Mouse (Mus musculus) gastrocnemius, adult 2 months (tissue): ENCODE data around the gene Ak1. TPM values are rescaled to one million over a fixed set of nuclear protein-coding genes. Genes with fewer than 3 reads are reported as not detected.
A peak's percentile ranks its signal among the peaks of the same experiment; 100 is the strongest.

Experiments used
- DNase-seq: peaks from one replicate; pipeline ENCODE4 v3.0.0; 2022
- H3K27ac ChIP-seq: fragments of 200-600 bp; 2 replicates; pipeline ENCODE4 v1.8.1; 2022; ENCODE audit warnings: mild to moderate bottlenecking
- H3K4me3 ChIP-seq: fragments of 200-600 bp; 2 replicates; pipeline ENCODE4 v1.8.1; 2022; ENCODE audit warnings: mild to moderate bottlenecking, moderate library complexity
- CTCF ChIP-seq: fragments of 200-600 bp; IDR thresholded peaks from 2 replicates; pipeline ENCODE4 v1.8.1; 2022; ENCODE audit warnings: antibody characterized with exemption, mild to moderate bottlenecking, moderate library complexity
- intact Hi-C: fragments of 180-260 bp; cut with DNase I; formaldehyde crosslinking; loops from one replicate; pipeline ENCODE4 v1.15.1; 2025
- total RNA-seq, 2 experiments: library from RNA; stranded (reverse); gene quantifications; 2 replicates each; pipeline ENCODE4 v1.2.3; 2021

Gene Ak1
- total RNA-seq, 2 experiments from 2014 or later = 1,555 to 1,869 TPM

DNA sequence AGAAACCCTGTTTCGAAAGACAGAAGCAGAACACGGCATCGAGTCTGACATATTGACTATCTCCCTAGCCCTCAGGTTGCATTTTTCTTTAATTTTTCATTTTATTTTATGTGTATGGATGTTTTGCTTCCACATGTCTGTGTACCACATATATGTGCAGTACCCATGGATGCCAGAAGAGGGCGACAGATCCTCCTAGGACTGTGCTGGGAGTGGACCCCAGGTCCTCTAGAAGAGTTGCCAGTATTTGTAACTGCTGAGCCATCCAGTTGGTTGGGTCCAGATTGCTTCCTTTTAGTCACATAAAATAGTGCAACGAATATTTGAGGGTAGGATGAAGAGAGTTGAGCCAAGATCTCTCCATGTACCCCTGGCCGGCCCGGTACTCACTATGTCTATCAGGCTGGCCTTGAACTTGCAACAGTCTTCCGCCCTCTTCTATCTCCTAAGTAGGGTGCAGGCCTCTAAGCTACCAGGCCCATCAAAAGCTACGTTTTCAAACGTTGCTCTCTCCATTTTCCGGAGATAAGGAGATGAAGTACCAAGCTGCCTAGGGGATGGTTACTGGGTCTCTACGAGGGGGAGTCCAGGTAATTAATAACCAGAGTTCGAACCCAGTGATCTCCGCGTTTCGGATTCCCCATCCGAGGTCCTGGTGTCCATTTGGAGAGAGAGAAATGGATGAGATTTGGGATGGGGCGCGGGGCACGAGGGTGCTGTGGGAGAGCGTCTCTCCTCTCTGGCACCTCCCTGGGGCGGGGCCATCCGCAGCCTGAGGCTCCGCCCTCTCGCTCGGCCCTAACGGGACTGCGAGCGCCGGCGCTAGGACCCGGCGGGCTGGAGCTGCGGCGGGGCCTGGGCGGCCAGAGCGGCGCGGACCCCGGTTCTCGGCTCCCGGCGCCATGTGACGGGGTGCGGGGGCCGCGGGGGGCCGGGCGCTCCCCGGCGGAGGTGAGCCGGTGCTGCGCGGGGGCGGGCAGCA, 15.1 kb upstream of the Ak1 start:
- peak overlapping the region; percentile 97 for H3K27ac ChIP-seq
- TF ChIP-seq CTCF = peak; percentile 63
- DNase-seq = peak; percentile 96
- intact Hi-C loops = loop anchor here (5.0 kb wide), 1 partner anchor 34 kb away; the partner anchor contains the start of genes Dpm2 and Pip5kl1
- H3K4me3 ChIP-seq = peak overlapping the region; percentile 97

DNA sequence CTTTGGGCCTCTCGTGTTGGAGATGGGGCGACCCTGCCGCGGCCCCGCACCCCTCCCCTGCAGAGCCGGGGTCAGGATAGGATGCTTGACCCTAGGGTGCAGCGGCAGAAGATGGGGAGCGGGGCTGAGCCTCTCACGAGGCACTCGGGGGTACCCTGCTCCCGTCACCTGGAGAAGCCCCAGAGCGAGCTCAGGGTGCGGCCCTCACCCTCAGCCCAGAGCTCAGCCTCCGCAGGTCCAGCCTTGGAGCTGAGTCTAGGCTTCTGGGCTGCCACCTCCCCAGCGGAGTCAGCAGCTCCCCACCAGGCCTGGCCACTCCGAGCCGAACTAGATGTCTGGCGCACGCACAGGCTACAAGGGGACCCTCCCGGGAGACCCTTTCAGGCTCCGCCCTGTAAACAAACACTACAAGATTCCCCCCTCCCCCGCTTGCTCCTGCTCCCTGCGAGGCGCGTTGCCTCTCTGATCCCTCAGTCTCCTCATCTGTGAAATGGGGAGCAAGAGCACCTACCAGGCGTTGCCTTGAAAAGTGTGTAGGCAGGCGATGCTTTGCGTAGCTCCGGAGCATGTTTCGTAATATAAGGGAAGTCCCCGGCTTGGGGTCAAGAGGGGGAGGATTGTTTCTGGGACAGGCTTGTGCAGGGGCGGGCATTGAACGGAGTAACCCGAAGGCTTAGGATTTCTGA, 14.2 kb upstream of the Ak1 start:
- H3K4me3 ChIP-seq = peak overlapping the region; percentile 97
- intact Hi-C loops = loop anchor here (5.0 kb wide), 1 partner anchor 35 kb away; the partner anchor contains the start of genes Dpm2 and Pip5kl1
- peak; percentile 72 for DNase-seq
- TF ChIP-seq CTCF = no peak
- H3K27ac ChIP-seq = peak overlapping the region; percentile 97

DNA sequence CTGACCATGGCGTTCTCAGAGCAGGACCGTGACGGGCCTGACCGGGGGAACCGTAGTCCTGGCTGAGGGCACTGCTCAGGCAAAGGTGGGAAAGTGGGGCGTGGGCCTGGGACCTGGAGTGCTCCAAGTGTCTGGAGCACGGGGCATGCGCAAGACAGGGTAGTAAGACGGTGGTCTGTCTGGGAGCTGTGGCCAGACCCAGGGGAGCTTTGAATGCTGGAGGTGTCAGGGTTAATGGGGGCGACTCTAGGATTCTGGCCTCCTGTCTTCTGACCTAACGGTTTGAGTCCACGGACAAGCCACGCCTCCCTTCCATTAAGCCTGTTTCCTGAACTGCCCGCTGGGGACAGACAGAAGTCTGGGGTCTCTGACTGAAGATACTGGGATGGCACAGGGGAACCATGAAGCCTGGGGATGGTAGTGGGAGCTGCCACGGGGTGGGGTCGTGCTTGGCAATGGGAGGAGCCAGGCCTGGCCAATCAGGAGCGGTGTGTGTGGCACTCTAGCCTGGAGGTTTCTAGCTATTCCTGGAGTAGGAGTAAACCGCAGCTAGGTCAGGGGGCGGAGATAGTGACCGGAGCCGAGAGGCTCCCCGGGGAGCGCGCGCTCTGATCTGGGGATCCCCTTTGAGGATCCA, 13.3 kb upstream of the Ak1 start:
- H3K4me3 ChIP-seq = peak overlapping the region; percentile 97
- DNase-seq = peak; percentile 93
- TF ChIP-seq CTCF = peak; percentile 16; the same call in 1 of the 2 replicates
- intact Hi-C loops = loop anchor here (5.0 kb wide), 1 partner anchor 36 kb away; the partner anchor contains the start of genes Dpm2 and Pip5kl1
- H3K27ac ChIP-seq = peak overlapping the region; percentile 97

DNA sequence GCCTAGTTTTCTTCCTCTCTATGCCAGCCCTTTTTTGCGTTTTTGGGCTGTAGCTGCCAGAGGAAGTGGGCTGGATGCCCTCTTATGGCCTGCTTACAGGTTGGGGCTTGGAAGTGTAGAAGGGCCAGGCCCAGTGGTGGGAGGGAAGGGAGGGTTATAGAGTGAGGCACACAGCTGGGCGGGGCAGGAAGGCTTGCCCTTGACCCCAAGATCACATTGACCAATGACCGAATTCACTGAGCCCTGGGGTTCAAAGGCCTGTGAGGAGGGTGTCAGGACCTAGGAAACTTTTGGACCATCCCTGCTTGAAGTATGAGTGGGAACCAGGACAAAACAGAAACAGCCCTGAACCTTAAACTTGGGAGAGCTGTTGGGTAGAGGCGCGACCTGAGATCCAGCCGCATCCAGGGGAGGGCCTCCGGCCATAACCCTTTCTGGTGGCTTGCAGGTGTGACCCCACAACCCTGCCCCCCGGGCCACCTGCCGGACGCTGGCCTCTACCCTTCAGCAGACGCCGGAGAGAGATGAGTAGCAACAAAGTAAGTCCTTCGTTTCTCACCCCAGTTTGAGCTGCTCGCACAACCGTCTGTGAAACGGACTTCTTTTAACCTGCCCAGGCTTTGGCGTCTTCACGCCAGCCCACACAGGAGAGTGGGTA, 12.7 kb upstream of the Ak1 start:
- peak overlapping the region; percentile 97 for H3K27ac ChIP-seq
- no peak for TF ChIP-seq CTCF
- no peak for DNase-seq
- H3K4me3 ChIP-seq = peak overlapping the region; percentile 97
- intact Hi-C loops = loop anchor here (5.0 kb wide), 1 partner anchor 37 kb away; the partner anchor contains the start of genes Dpm2 and Pip5kl1

DNA sequence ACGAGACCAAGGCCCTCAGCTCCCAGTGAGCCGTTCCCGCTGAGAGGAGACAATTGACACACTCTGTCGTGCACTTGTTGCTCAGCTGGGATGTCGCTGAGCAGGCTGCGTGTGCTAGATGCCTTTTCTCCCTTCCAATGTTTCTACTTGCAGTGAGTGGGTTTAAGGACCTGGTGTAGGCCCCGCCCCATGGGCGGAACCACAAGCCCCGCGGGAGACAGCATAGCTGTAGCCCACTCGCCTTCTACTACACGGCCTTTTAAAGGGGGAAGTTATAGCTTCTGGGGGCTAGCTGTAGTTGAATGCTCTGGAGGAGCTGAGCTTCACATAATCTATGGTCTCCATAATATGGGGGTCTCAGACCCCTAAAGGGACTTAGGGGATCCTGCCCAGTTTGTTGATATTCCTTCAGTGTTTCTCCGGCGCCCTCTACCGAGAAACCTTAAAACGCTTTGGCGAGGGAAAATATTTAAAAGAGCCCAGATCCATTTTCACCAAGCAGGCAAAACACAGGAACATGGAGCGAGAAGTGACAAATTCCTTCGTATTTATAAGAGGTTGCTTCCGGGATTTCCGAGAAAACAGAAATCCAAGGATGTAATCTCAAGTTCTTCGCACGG, 10.8 kb upstream of the Ak1 start:
- intact Hi-C loops = no loop called here
- DNase-seq = peak; percentile 70
- peak overlapping the region; percentile 97 for H3K4me3 ChIP-seq

DNA sequence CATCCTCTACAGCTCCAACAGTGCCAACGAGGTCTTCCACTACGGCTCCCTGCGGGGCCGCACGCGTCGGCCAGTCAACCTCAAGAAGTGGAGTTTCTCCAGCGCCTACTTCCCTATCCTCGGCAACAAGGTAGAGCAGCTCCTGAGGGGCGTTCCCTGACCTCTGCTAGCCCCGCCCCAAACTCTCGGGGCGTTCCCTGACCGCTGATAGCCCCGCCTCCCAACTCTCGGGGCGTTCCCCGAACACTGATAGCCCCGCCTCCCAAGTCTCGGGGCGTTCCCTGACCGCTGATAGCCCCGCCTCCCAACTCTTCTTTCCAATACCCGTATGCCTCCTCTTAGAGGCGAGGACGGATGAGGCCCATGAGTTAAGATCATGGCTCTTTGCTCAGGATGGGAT, 9.3 kb upstream of the Ak1 start:
- H3K4me3 ChIP-seq = no peak overlapping the region
- H3K27ac ChIP-seq = no peak overlapping the region
- TF ChIP-seq CTCF = no peak
- peak; percentile 34 for DNase-seq
- intact Hi-C loops = no loop called here

More for the DNA sequence above, 10.8 kb upstream of the Ak1 start:
- TF ChIP-seq CTCF = peak; percentile 71
- H3K27ac ChIP-seq = peak overlapping the region; percentile 97

DNA sequence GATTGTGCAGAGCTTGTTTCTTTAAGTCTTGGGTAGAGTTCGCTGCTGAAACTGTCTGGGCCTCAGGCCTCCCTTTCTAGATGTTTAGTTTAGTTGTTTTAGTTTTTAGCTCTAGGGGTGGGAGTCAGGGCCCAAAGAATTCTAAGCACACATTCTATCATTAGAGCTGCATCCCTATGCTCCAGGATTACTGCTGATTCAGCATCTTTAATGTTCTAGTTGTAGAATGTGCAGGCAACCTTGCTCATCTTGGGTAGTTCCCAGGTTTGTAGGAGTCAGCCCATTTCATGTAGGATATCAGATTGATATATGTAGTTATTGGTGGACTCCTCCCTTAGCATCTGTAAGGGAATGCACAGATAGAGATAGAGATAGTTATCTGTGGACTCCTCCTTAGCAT, 4.4 kb upstream of the Ak1 start:
- Histone ChIP-seq H3K27ac (no peak overlapping the region), H3K4me3 (no peak overlapping the region)
- DNase-seq = no peak
- intact Hi-C loops = no loop called here
- TF ChIP-seq CTCF = no peak

DNA sequence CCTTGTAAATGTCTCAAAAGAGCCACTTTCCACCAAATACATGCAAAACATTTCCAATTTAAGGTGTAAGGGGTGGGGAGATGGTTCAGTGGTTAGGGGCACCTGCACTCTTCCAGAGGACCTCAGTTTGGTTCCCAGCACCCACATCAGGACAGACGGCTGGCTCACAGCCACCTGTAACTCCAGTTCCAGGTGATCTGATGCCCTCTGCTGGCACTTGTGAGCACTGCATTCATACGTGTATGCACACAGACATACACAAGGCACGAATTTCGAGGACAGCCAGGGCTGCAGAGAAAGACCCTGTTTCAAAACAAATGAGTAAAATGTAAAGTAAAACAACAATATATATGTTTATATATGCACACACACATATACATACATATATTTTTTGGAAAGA, 4.0 kb upstream of the Ak1 start:
- peak; percentile 36 for DNase-seq
- intact Hi-C loops = no loop called here
- peak; percentile 55 for TF ChIP-seq CTCF
- no peak overlapping the region for H3K27ac ChIP-seq
- H3K4me3 ChIP-seq = no peak overlapping the region

DNA sequence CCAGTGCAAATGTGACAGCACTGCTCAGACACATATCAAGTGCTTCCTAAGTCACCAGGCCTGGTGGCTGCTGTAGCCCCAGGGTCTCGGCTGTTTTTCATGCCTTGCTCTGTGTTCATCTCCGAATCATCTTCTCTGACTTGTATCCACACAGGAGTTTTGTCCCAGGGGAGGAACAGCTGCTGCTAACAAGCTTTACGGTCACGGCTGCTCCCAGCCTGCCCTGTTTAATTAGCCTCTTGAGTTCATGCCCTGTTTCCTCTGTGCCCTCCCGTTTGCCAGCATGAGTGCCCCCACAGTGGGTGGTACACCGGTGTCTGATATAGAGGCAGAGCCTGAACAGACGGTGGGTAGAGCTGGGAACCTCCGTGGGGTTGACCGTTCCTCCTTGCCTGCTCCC, 3.5 kb upstream of the Ak1 start:
- no peak overlapping the region for H3K27ac ChIP-seq
- intact Hi-C loops = no loop called here
- DNase-seq = peak; percentile 11

DNA sequence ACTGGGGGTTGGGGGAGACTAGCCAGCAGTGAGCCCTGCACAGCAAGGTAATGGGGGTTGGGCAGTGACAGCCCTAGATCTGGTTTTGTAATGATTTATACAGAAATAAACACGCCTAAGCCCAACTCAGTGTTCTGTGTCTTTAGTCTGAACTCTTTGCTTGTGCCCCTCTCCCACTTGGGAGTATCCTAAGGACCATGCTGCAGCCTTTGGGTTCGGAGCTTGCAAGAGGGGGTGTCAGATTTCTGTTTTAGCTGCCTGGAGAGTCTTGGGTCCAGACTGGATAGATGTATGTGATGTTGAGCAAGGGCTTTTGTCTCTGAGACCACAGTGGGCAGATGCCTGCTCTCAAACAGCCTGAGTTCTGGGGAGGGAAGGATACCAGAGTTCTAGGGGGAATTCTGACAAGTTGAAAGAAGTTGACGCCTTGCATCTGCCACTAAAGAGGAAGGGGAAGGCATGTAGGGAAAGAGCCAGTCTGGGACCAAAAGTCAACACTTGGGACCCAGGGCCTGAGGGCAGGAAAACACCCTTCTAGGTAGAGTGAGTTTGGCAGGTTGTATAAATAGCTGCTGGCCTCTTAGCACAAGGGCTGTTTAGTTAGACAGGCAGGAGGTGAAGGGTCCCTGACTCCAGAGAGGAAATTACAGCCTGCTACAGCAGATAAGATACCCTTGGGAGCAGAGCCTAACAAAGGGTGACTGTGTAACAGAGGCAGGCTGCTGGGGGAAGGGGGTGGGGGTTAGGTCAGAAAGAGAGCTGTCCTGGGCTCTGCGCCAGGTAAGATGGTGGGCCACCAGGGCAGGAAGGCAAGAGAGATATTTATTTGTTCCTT, 659 bp upstream of the Ak1 start:
- Histone ChIP-seq H3K27ac (peak overlapping the region; percentile 80), H3K4me3 (no peak overlapping the region)
- TF ChIP-seq CTCF = no peak
- DNase-seq = peak; percentile 54
- intact Hi-C loops = no loop called here

More for the DNA sequence above, 3.5 kb upstream of the Ak1 start:
- no peak for TF ChIP-seq CTCF
- no peak overlapping the region for H3K4me3 ChIP-seq
